Mouse (Mus musculus) limb, embryonic 13.5 days (tissue): Measurements from ENCODE around the gene Txnip. TPM values are rescaled to one million over a fixed set of nuclear protein-coding genes. Genes with fewer than 3 reads are reported as not detected.

Experiments used
- ATAC-seq: fragments of 200-750 bp; cut with Nextera tagmentation; 2 replicates; pipeline ENCODE4 v1.8.0; 2017; ENCODE audit warnings: low read depth, moderate number of reproducible peaks, moderate TSS enrichment; ENCODE audit not compliant: low FRiP score
- H3K27ac ChIP-seq: fragments of 300-500 bp; sonication (generic); 2 replicates; pipeline ENCODE4 v1.5.1; 2015; ENCODE audit warnings: inconsistent platforms, mild to moderate bottlenecking, moderate library complexity
- H3K27me3 ChIP-seq: fragments of 300-500 bp; sonication (generic); 2 replicates; pipeline ENCODE4 v1.6.1; 2015; ENCODE audit warnings: mild to moderate bottlenecking, inconsistent platforms
- H3K36me3 ChIP-seq: fragments of 300-500 bp; sonication (generic); 2 replicates; pipeline ENCODE4 v1.6.1; 2015; ENCODE audit warnings: inconsistent platforms, mild to moderate bottlenecking, moderate library complexity
- H3K4me1 ChIP-seq: fragments of 300-500 bp; sonication (generic); 2 replicates; pipeline ENCODE4 v1.6.1; 2015; ENCODE audit warnings: inconsistent platforms
- H3K4me2 ChIP-seq: fragments of 300-500 bp; sonication (generic); replicated peaks from 2 replicates; pipeline ENCODE4 v1.6.1; 2015; ENCODE audit warnings: inconsistent platforms, mild to moderate bottlenecking, moderate library complexity
- H3K4me3 ChIP-seq: fragments of 300-500 bp; sonication (generic); 2 replicates; pipeline ENCODE4 v1.5.1; 2015; ENCODE audit warnings: moderate library complexity, mild to moderate bottlenecking, inconsistent platforms
- H3K9ac ChIP-seq: fragments of 300-500 bp; sonication (generic); 2 replicates; pipeline ENCODE4 v1.6.1; 2015; ENCODE audit warnings: mild to moderate bottlenecking, inconsistent platforms
- H3K9me3 ChIP-seq: fragments of 300-500 bp; sonication (generic); 2 replicates; pipeline ENCODE4 v1.6.1; 2016; ENCODE audit warnings: inconsistent platforms
- WGBS: fragments of 180-500 bp; shearing (Covaris S2); methylation state at CpG from one replicate; pipeline ENCODE4 v1.1.7; 2015; 5-methylcytosine and 5-hydroxymethylcytosine counted together
- polyA plus RNA-seq: library from polyadenylated mRNA; unstranded; fragments of >200 nt; fragmentation: Nextera tagmentation; extraction: Ambion mirVana; gene quantifications from 2 replicates; pipeline ENCODE4 v1.2.1, GENCODE M21; 2015

Txnip gene
- polyA plus RNA-seq, 1 experiment from 2014 or later: 103 TPM

- Histone ChIP-seq H3K27me3 (no peaks in the 10 kb centered on the region), H3K4me1 (peaks cover 19% of the 10 kb centered on the region), H3K36me3 (0 out of 2 replicates have a peak, but pooled peaks cover 4% of the 10 kb centered on the region), H3K4me3 (no peak overlapping the region), H3K9ac (no peak overlapping the region), H3K9me3 (no peaks in the 10 kb centered on the region), H3K4me2 (no peak overlapping the region), H3K27ac (no peak overlapping the region)
- WGBS: 76% methylated on average over 18 of the region's 19 CpGs
- no peak for ATAC-seq
These were observed 16.1 kb downstream of the Txnip start for GRCm38 (mm10) chr3:96573611-96574511.

GRCm38 (mm10) chr3:96575272-96575984 is 17.7 kb downstream of the Txnip start:
- ATAC-seq: no peak
- no peak overlapping the region for H3K9ac ChIP-seq

GRCm38 (mm10) chr3:96576005-96576658 is 18.4 kb downstream of the Txnip start:
- H3K27me3 ChIP-seq: no peaks in the 10 kb centered on the region
- no peaks in the 10 kb centered on the region for H3K9me3 ChIP-seq
- peaks cover 28% of the 10 kb centered on the region for H3K4me1 ChIP-seq
- peak; percentile 25; the same call in 1 of the 2 replicates for ATAC-seq
- H3K36me3 ChIP-seq: peaks cover 4% of the 10 kb centered on the region; the same call in 1 of the 2 replicates
- peak overlapping the region; percentile 69; the same call in 1 of the 2 replicates for H3K27ac ChIP-seq
- H3K4me2 ChIP-seq: peak overlapping the region; percentile 53
- H3K4me3 ChIP-seq: peak overlapping the region; percentile 15
- H3K9ac ChIP-seq: no peak overlapping the region
- WGBS: 42% methylated on average over 14 of the region's 14 CpGs

More at GRCm38 (mm10) chr3:96575272-96575984, 17.7 kb downstream of the Txnip start:
- WGBS: 90% methylated on average over 8 of the region's 8 CpGs
- Histone ChIP-seq H3K9me3 (no peaks in the 10 kb centered on the region), H3K27me3 (no peaks in the 10 kb centered on the region), H3K4me2 (no peak overlapping the region), H3K4me1 (peaks cover 25% of the 10 kb centered on the region), H3K4me3 (no peak overlapping the region), H3K36me3 (peaks cover 4% of the 10 kb centered on the region; the same call in 1 of the 2 replicates), H3K27ac (no peak overlapping the region)

GRCm38 (mm10) chr3:96576690-96577541 is 19.2 kb downstream of the Txnip start, which contains the start of gene Gm16253:
Gene Gm16253, plus strand, starts transcription at chr3:96576984.
- H3K4me3 ChIP-seq: peak within 1 kb of the TSS; percentile 15
- 28% methylated on average over 17 of the region's 17 CpGs for WGBS

GRCm38 (mm10) chr3:96577566-96577965 is 19.8 kb downstream of the Txnip start:
- Histone ChIP-seq H3K4me3 (no peak overlapping the region), H3K4me2 (no peak overlapping the region; the same call in 1 of the 2 replicates), H3K9ac (peak overlapping the region; percentile 10; the same call in 1 of the 2 replicates), H3K4me1 (peaks cover 28% of the 10 kb centered on the region), H3K27me3 (no peaks in the 10 kb centered on the region), H3K36me3 (peaks cover 4% of the 10 kb centered on the region; the same call in 1 of the 2 replicates), H3K27ac (peak overlapping the region; percentile 69; the same call in 1 of the 2 replicates), H3K9me3 (no peaks in the 10 kb centered on the region)
- 78% methylated on average over 4 of the region's 4 CpGs for WGBS
- no peak for ATAC-seq

More at GRCm38 (mm10) chr3:96576690-96577541, 19.2 kb downstream of the Txnip start, which contains the start of gene Gm16253:
- Histone ChIP-seq H3K4me1 (peaks cover 28% of the 10 kb centered on the region), H3K36me3 (peaks cover 4% of the 10 kb centered on the region; the same call in 1 of the 2 replicates), H3K27me3 (no peaks in the 10 kb centered on the region), H3K9ac (peak within 1 kb of the TSS; percentile 19; the same call in 1 of the 2 replicates), H3K9me3 (no peaks in the 10 kb centered on the region), H3K27ac (peak within 1 kb of the TSS; percentile 69), H3K4me2 (peak within 1 kb of the TSS; percentile 53)
- peak; percentile 88 for ATAC-seq

GRCm38 (mm10) chr3:96578561-96579238 is 20.9 kb downstream of the Txnip start:
- Histone ChIP-seq H3K9ac (no peak overlapping the region), H3K4me3 (no peak overlapping the region), H3K4me2 (no peak overlapping the region), H3K27ac (no peak overlapping the region), H3K27me3 (no peaks in the 10 kb centered on the region), H3K4me1 (peaks cover 28% of the 10 kb centered on the region), H3K9me3 (no peaks in the 10 kb centered on the region), H3K36me3 (peaks cover 4% of the 10 kb centered on the region; the same call in 1 of the 2 replicates)
- WGBS: 84% methylated on average over 12 of the region's 12 CpGs
- ATAC-seq: no peak

GRCm38 (mm10) chr3:96579239-96579750 is 21.5 kb downstream of the Txnip start:
- no peak for ATAC-seq
- Histone ChIP-seq H3K27ac (no peak overlapping the region), H3K36me3 (peaks cover 4% of the 10 kb centered on the region; the same call in 1 of the 2 replicates)

GRCm38 (mm10) chr3:96579885-96580454 is 22.2 kb downstream of the Txnip start:
- H3K4me2 ChIP-seq: peak overlapping the region; percentile 66
- peak overlapping the region; percentile 62 for H3K9ac ChIP-seq
- H3K27ac ChIP-seq: no peak overlapping the region
- WGBS: 10% methylated on average over 16 of the region's 16 CpGs
- no peaks in the 10 kb centered on the region for H3K9me3 ChIP-seq
- H3K27me3 ChIP-seq: no peaks in the 10 kb centered on the region
- H3K4me1 ChIP-seq: peaks cover 28% of the 10 kb centered on the region
- peaks cover 4% of the 10 kb centered on the region; the same call in 1 of the 2 replicates for H3K36me3 ChIP-seq
- peak; percentile 60 for ATAC-seq
- H3K4me3 ChIP-seq: peak overlapping the region; percentile 34

More at GRCm38 (mm10) chr3:96579239-96579750, 21.5 kb downstream of the Txnip start:
- Histone ChIP-seq H3K4me2 (no peak overlapping the region), H3K9ac (no peak overlapping the region), H3K4me1 (peaks cover 28% of the 10 kb centered on the region), H3K9me3 (no peaks in the 10 kb centered on the region), H3K4me3 (no peak overlapping the region), H3K27me3 (no peaks in the 10 kb centered on the region)
- 63% methylated on average over 4 of the region's 4 CpGs for WGBS

GRCm38 (mm10) chr3:96581141-96581540 is 23.4 kb downstream of the Txnip start:
- no peak overlapping the region for H3K9ac ChIP-seq
- no peaks in the 10 kb centered on the region for H3K27me3 ChIP-seq
- H3K36me3 ChIP-seq: peaks cover 4% of the 10 kb centered on the region; the same call in 1 of the 2 replicates
- no peak overlapping the region for H3K27ac ChIP-seq
- ATAC-seq: no peak
- no peak overlapping the region for H3K4me2 ChIP-seq
- no peak overlapping the region for H3K4me3 ChIP-seq
- H3K9me3 ChIP-seq: no peaks in the 10 kb centered on the region
- peaks cover 22% of the 10 kb centered on the region for H3K4me1 ChIP-seq
- WGBS: 54% methylated on average over 6 of the region's 6 CpGs
